16 mouse cellular contexts compared by ENCODE assay signal in the genomic region with DNA sequence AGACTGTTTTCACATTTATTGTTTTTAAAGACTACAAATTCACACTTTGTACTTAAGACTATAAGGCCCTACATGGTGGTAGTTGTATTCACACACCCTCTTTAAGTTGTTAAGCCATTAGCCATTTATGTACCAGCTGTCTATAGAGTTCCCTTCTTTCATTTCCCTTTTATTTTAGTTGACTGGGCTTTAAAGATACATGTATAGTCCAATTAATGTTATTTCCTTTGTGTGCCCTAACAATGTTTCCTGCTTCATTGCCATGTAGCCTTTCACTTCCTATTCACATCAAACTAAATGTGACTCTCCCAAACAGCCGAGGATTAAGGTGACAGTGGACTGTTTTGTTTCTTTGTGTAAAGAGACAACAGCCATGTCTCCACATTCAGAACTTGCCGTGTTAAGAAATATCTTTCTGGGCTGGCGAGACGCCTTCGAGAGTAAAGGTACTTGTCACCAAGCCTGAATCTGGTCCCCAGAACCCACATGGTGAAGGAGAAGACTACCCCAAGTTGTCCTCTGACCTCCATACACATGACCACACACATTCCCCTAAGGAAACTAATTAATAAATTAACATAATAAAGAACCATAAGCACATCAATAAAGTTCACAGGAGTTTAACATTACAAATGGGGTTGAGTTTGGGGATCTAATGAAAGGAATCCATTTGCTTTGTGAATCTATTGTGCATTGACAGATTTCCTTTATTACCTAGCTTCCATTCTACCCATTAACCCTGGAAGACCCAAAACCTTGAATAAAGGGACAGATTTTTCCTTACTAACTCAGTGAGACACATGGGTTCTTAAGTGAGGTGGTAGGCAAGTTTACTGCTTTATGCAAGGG. TPM values are rescaled to one million over a fixed set of nuclear protein-coding genes. Genes with fewer than 3 reads are reported as not detected.
DNase-seq lines count a peak whose midpoint lies in the region; ATAC-seq lines count a peak whose summit lies in the region.
"Had no signal": no experiment of that assay in that cellular context is flagged by ENCODE, and none has a peak within 500 bp of the region (broad histone marks: within the 10 kb centered on the region; RNA-seq: fewer than 3 reads in every experiment).

No protein-coding gene starts in this region.

- ATAC-seq in forebrain, embryonic 16.5 days, result no peak
- 0 out of 2 replicates have a peak, but pooled peaks have one; percentile 56 for ATAC-seq in hindbrain, embryonic 11.5 days (ENCODE audit: low FRiP score)
- ATAC-seq in hindbrain, embryonic 16.5 days, result no peak
- no peak for ATAC-seq in inflammation-experienced regulatory T-cells, adult 6 months

- WGBS in forebrain, embryonic 10.5 days, result 41% methylated on average over 5 of the region's 5 CpGs
- 12% methylated on average over 5 of the region's 5 CpGs for WGBS in forebrain, embryonic 16.5 days
- WGBS in hindbrain, embryonic 11.5 days, result 46% methylated on average over 5 of the region's 5 CpGs
- WGBS in hindbrain, embryonic 16.5 days, result 34% methylated on average over 5 of the region's 5 CpGs
- 75% methylated on average over 5 of the region's 5 CpGs for WGBS in macrophage (ENCODE audit: missing documents)

- peaks cover 97% of the 10 kb centered on the region for H3K36me3 ChIP-seq in forebrain, embryonic 10.5 days (replicated peaks)
- H3K36me3 ChIP-seq in forebrain, embryonic 16.5 days (ENCODE audit: control insufficient read depth, insufficient read depth), result peaks cover 4% of the 10 kb centered on the region
- H3K36me3 ChIP-seq in hindbrain, embryonic 11.5 days (ENCODE audit: control insufficient read depth, insufficient read depth, low read length), result peaks cover 5% of the 10 kb centered on the region; the same call in 1 of the 2 replicates
- H3K36me3 ChIP-seq in hindbrain, embryonic 16.5 days (ENCODE audit: control insufficient read depth, insufficient read depth, low read length), result 0 out of 2 replicates have a peak, but pooled peaks cover 6% of the 10 kb centered on the region
- no peaks in the 10 kb centered on the region for H3K36me3 ChIP-seq in macrophage (ENCODE audit: inconsistent target)

- H3K79me2 ChIP-seq in macrophage (ENCODE audit: inconsistent target), result no peaks in the 10 kb centered on the region

- no peak overlapping the region for H3K9ac ChIP-seq in forebrain, embryonic 16.5 days (replicated peaks; ENCODE audit: low read depth, low read length)
- H3K9ac ChIP-seq in hindbrain, embryonic 11.5 days (ENCODE audit: low read depth, low read length), result no peak overlapping the region
- no peak overlapping the region for H3K9ac ChIP-seq in hindbrain, embryonic 16.5 days (ENCODE audit: low read depth, low read length)
- H3K9ac ChIP-seq: liver, embryonic 13.5 days; neural tube, embryonic 13.5 days had no signal

- peak; percentile 21 for DNase-seq in forebrain, embryonic 10.5 days (ENCODE audit: extremely low spot score, low spot score)
- DNase-seq in hindbrain, embryonic 11.5 days (ENCODE audit: low spot score), result no peak
- peak; percentile 69 for DNase-seq in adipocyte (ENCODE audit: low spot score)
- no peak for DNase-seq in left cerebral cortex, postnatal 14 days (ENCODE audit: low spot score in 2 of 2)
- DNase-seq: adrenal gland, postnatal 10 days; B cell, adult 2 months; cerebellum, adult 11 months; gastrocnemius, postnatal 10 days; kidney, postnatal 4 days; liver, embryonic 13.5 days had no signal

- peaks cover 45% of the 10 kb centered on the region for H3K4me1 ChIP-seq in forebrain, embryonic 10.5 days
- H3K4me1 ChIP-seq in forebrain, embryonic 16.5 days (replicated peaks; ENCODE audit: control insufficient read depth, insufficient read depth, low read length), result no peaks in the 10 kb centered on the region; the same call in 1 of the 2 replicates
- peaks cover 3% of the 10 kb centered on the region; the same call in 1 of the 2 replicates for H3K4me1 ChIP-seq in hindbrain, embryonic 11.5 days (replicated peaks; ENCODE audit: control insufficient read depth, insufficient read depth, low read length)
- no peaks in the 10 kb centered on the region for H3K4me1 ChIP-seq in hindbrain, embryonic 16.5 days (ENCODE audit: control insufficient read depth, insufficient read depth, low read depth, low read length)
- H3K4me1 ChIP-seq: neural tube, embryonic 13.5 days had no signal

- no peak overlapping the region for H3K4me3 ChIP-seq in forebrain, embryonic 10.5 days
- H3K4me3 ChIP-seq in forebrain, embryonic 16.5 days (replicated peaks; ENCODE audit: low read length), result no peak overlapping the region
- H3K4me3 ChIP-seq in hindbrain, embryonic 11.5 days (ENCODE audit: low read depth, low read length), result no peak overlapping the region
- no peak overlapping the region for H3K4me3 ChIP-seq in hindbrain, embryonic 16.5 days (ENCODE audit: low read length)
- H3K4me3 ChIP-seq in macrophage (ENCODE audit: inconsistent target), result no peak overlapping the region
- H3K4me3 ChIP-seq: liver, embryonic 13.5 days; midbrain, embryonic 10.5 days; neural tube, embryonic 13.5 days had no signal

- H3K4me2 ChIP-seq in forebrain, embryonic 16.5 days (ENCODE audit: low read length), result no peak overlapping the region
- H3K4me2 ChIP-seq in hindbrain, embryonic 11.5 days (replicated peaks; ENCODE audit: low read depth, low read length), result no peak overlapping the region
- no peak overlapping the region for H3K4me2 ChIP-seq in hindbrain, embryonic 16.5 days (ENCODE audit: low read length)
- H3K4me2 ChIP-seq: liver, embryonic 13.5 days; neural tube, embryonic 13.5 days had no signal

- intact Hi-C loops in left cerebral cortex, postnatal 14 days (cut with DNase I), result no loop called here

- no peaks in the 10 kb centered on the region for H3K9me3 ChIP-seq in forebrain, embryonic 10.5 days
- no peaks in the 10 kb centered on the region for H3K9me3 ChIP-seq in forebrain, embryonic 16.5 days (ENCODE audit: control insufficient read depth, low read length)
- H3K9me3 ChIP-seq in hindbrain, embryonic 11.5 days (ENCODE audit: control insufficient read depth, low read length), result no peaks in the 10 kb centered on the region
- H3K9me3 ChIP-seq in hindbrain, embryonic 16.5 days (ENCODE audit: control insufficient read depth, low read length), result no peaks in the 10 kb centered on the region
- H3K9me3 ChIP-seq: liver, embryonic 13.5 days; midbrain, embryonic 10.5 days; neural tube, embryonic 13.5 days had no signal

- peaks cover 68% of the 10 kb centered on the region for H3K27me3 ChIP-seq in forebrain, embryonic 10.5 days (ENCODE audit: poor library complexity, severe bottlenecking)
- no peaks in the 10 kb centered on the region for H3K27me3 ChIP-seq in forebrain, embryonic 16.5 days (replicated peaks; ENCODE audit: control insufficient read depth, insufficient read depth, low read length)
- no peaks in the 10 kb centered on the region for H3K27me3 ChIP-seq in hindbrain, embryonic 11.5 days (ENCODE audit: control insufficient read depth, insufficient read depth, low read length)
- H3K27me3 ChIP-seq in hindbrain, embryonic 16.5 days (replicated peaks; ENCODE audit: control insufficient read depth, insufficient read depth, low read length), result no peaks in the 10 kb centered on the region
- H3K27me3 ChIP-seq: liver, embryonic 13.5 days; neural tube, embryonic 13.5 days had no signal

- no peak overlapping the region for H3K27ac ChIP-seq in forebrain, embryonic 10.5 days
- H3K27ac ChIP-seq in forebrain, embryonic 16.5 days (ENCODE audit: low read length), result no peak overlapping the region
- H3K27ac ChIP-seq in hindbrain, embryonic 11.5 days (ENCODE audit: low read depth, low read length), result no peak overlapping the region
- H3K27ac ChIP-seq in hindbrain, embryonic 16.5 days (ENCODE audit: low read depth, low read length), result no peak overlapping the region
- H3K27ac ChIP-seq in macrophage, result peak overlapping the region; percentile 59; the same call in 1 of the 2 replicates
- H3K27ac ChIP-seq: liver, embryonic 13.5 days; midbrain, embryonic 10.5 days; neural tube, embryonic 13.5 days had no signal

RNA-seq across cellular contexts. Expression of a gene that starts 43.1 kb away (rescaled TPM):
- 5.1 and 6.0 TPM in 2 replicates for polyA plus RNA-seq in forebrain, embryonic 10.5 days (2016; fragmentation: Nextera tagmentation; extraction: Ambion mirVana)
- 3.2 and 4.4 TPM in 2 replicates for polyA plus RNA-seq in forebrain, embryonic 16.5 days (2015; fragmentation: Nextera tagmentation; extraction: Ambion mirVana)
- polyA plus RNA-seq in hindbrain, embryonic 11.5 days (2014; fragmentation: Nextera tagmentation; extraction: Ambion mirVana), result 8.3 and 14.3 TPM in 2 replicates
- 10.6 and 11.9 TPM in 2 replicates for polyA plus RNA-seq in hindbrain, embryonic 16.5 days (2015; fragmentation: Nextera tagmentation; extraction: Ambion mirVana)
- total RNA-seq in macrophage (2018; cell fraction: chromatin; rRNA removed), result 1 to 10 TPM in 1 of 26 experiments, not detected in 25; 1.0 TPM
- total RNA-seq in macrophage (2018; cell fraction: cytosol; rRNA removed), result under 1 TPM in 1 of 26 experiments, not detected in 25; 0.19 TPM
- under 1 TPM in 1 of 26 experiments, not detected in 25; 0.65 TPM for total RNA-seq in macrophage (2018; cell fraction: nucleus; rRNA removed)
- polyA plus RNA-seq in macrophage (2018), result not detected in 3 replicates
- total RNA-seq in left cerebral cortex, postnatal 14 days (2021), result 1 to 10 TPM; 5.1 to 5.4 TPM
- 1 to 10 TPM in 2 of 3 experiments, under 1 TPM in 1; 0.62 to 4.9 (median 1.3) TPM for polyA plus RNA-seq in inflammation-experienced regulatory T-cells, adult 6 months (2017; shearing (Covaris generic))

Comparison
In these comparisons a context has a peak if more than half of its experiments do, and no peak if none do; other contexts are left out.
1. DNase-seq: peak in forebrain, embryonic 10.5 days (single experiment) and adipocyte (single experiment); none in hindbrain, embryonic 11.5 days (single experiment) and left cerebral cortex, postnatal 14 days (0 of 2).